19 mouse cellular contexts compared by ENCODE assay signal in genomic region chr5:53953797-53954196, GRCm38 (mm10).
"Had no signal": no experiment of that assay in that cellular context is flagged by ENCODE, and none has a peak within 500 bp of the region (broad histone marks: within the 10 kb centered on the region; RNA-seq: fewer than 3 reads in every experiment).

No protein-coding gene starts in this region.

- H3K4me2 ChIP-seq: lung, embryonic 15.5 days; midbrain, embryonic 11.5 days; midbrain, embryonic 13.5 days; midbrain, embryonic 15.5 days; neural tube, embryonic 13.5 days; neural tube, embryonic 15.5 days; stomach, embryonic 15.5 days had no signal

- ATAC-seq: liver, postnatal 0 days; lung, postnatal 0 days; midbrain, embryonic 13.5 days; midbrain, embryonic 15.5 days had no signal

- H3K4me3 ChIP-seq: lung, embryonic 15.5 days; megakaryocyte, embryonic 14.5 days; midbrain, embryonic 13.5 days; midbrain, embryonic 15.5 days; neural tube, embryonic 13.5 days; neural tube, embryonic 15.5 days; stomach, embryonic 15.5 days had no signal

- H3K4me1 ChIP-seq: midbrain, embryonic 13.5 days; midbrain, embryonic 15.5 days; neural tube, embryonic 15.5 days had no signal

- H3K27me3 ChIP-seq: lung, embryonic 15.5 days; megakaryocyte, embryonic 14.5 days; midbrain, embryonic 13.5 days; midbrain, embryonic 15.5 days; neural tube, embryonic 13.5 days; neural tube, embryonic 15.5 days; stomach, embryonic 15.5 days had no signal

- DNase-seq: liver, postnatal 0 days; lung, adult 2 months; lung, postnatal 14 days; lung, postnatal 36 days; retina, postnatal 1 day; right cerebral cortex, postnatal 14 days; thymus, adult 18-20 months; thymus, postnatal 14 days; thymus, postnatal 36 days had no signal

- H3K9ac ChIP-seq: liver, postnatal 0 days; lung, embryonic 15.5 days; midbrain, embryonic 13.5 days; midbrain, embryonic 15.5 days; neural tube, embryonic 13.5 days; neural tube, embryonic 15.5 days; stomach, embryonic 15.5 days had no signal

- H3K9me3 ChIP-seq: lung, embryonic 15.5 days; midbrain, embryonic 13.5 days; midbrain, embryonic 15.5 days; neural tube, embryonic 13.5 days; neural tube, embryonic 15.5 days; stomach, embryonic 15.5 days had no signal

- H3K27ac ChIP-seq: lung, embryonic 15.5 days; macrophage; midbrain, embryonic 13.5 days; midbrain, embryonic 15.5 days; neural tube, embryonic 13.5 days; neural tube, embryonic 15.5 days; stomach, embryonic 15.5 days had no signal

- H3K36me3 ChIP-seq: lung, embryonic 15.5 days; midbrain, embryonic 13.5 days; midbrain, embryonic 15.5 days; neural tube, embryonic 13.5 days; neural tube, embryonic 15.5 days; stomach, embryonic 15.5 days had no signal
